Mouse (Mus musculus) stomach, embryonic 15.5 days (tissue): ENCODE measurements around the gene Kdm5b. TPM values are rescaled to one million over a fixed set of nuclear protein-coding genes. Genes with fewer than 3 reads are reported as not detected.

ENCODE experiments used
- ATAC-seq: fragments of 200-750 bp; cut with Nextera tagmentation; 2 replicates; pipeline ENCODE4 v1.8.0; 2017; ENCODE audit warnings: low read depth, moderate number of reproducible peaks, moderate TSS enrichment; ENCODE audit not compliant: insufficient read depth, low FRiP score
- H3K27ac ChIP-seq: fragments of 300-500 bp; sonication (generic); 2 replicates; pipeline ENCODE4 v1.5.1; 2015; ENCODE audit warnings: mild to moderate bottlenecking, inconsistent platforms
- H3K27me3 ChIP-seq: fragments of 300-500 bp; sonication (generic); replicated peaks from 2 replicates; pipeline ENCODE4 v1.6.1; 2015; ENCODE audit warnings: inconsistent platforms
- H3K36me3 ChIP-seq: fragments of 300-500 bp; sonication (generic); 2 replicates; pipeline ENCODE4 v1.6.1; 2015; ENCODE audit warnings: inconsistent platforms
- H3K4me1 ChIP-seq: fragments of 300-500 bp; sonication (generic); 2 replicates; pipeline ENCODE4 v1.6.1; 2015; ENCODE audit warnings: inconsistent platforms
- H3K4me2 ChIP-seq: fragments of 300-500 bp; sonication (generic); 2 replicates; pipeline ENCODE4 v1.6.1; 2015; ENCODE audit warnings: mild to moderate bottlenecking, inconsistent platforms
- H3K4me3 ChIP-seq: fragments of 300-500 bp; sonication (generic); replicated peaks from 2 replicates; pipeline ENCODE4 v1.5.1; 2015; ENCODE audit warnings: inconsistent platforms
- H3K9ac ChIP-seq: fragments of 300-500 bp; sonication (generic); 2 replicates; pipeline ENCODE4 v1.6.1; 2015; ENCODE audit warnings: inconsistent platforms
- H3K9me3 ChIP-seq: fragments of 300-500 bp; sonication (generic); 2 replicates; pipeline ENCODE4 v1.6.1; 2016; ENCODE audit warnings: inconsistent platforms
- WGBS: fragments of 180-500 bp; shearing (Covaris S2); methylation state at CpG from one replicate; pipeline ENCODE4 v1.1.7; 2015; 5-methylcytosine and 5-hydroxymethylcytosine counted together
- polyA plus RNA-seq: library from polyadenylated mRNA; unstranded; fragments of >200 nt; fragmentation: Nextera tagmentation; extraction: Ambion mirVana; gene quantifications from 2 replicates; pipeline ENCODE4 v1.2.1, GENCODE M21; 2015

Kdm5b gene
- polyA plus RNA-seq, 1 experiment from 2014 or later: 53.2 TPM

GRCm38 (mm10) chr1:134552396-134552795 lies 7.6 kb upstream of the Kdm5b start:
- Histone ChIP-seq H3K27ac (no peak overlapping the region), H3K4me3 (no peak overlapping the region), H3K27me3 (no peaks in the 10 kb centered on the region), H3K4me1 (0 out of 2 replicates have a peak, but pooled peaks cover 11% of the 10 kb centered on the region), H3K36me3 (no peaks in the 10 kb centered on the region), H3K9me3 (no peaks in the 10 kb centered on the region), H3K4me2 (no peak overlapping the region), H3K9ac (no peak overlapping the region)
- WGBS: 56% methylated on average over 3 of the region's 3 CpGs
- ATAC-seq: no peak

- no peak overlapping the region for H3K9ac ChIP-seq
- H3K4me2 ChIP-seq: peak overlapping the region; percentile 93
- H3K36me3 ChIP-seq: no peaks in the 10 kb centered on the region
- ATAC-seq: peak; percentile 57
- no peaks in the 10 kb centered on the region for H3K9me3 ChIP-seq
- WGBS: 17% methylated on average over 13 of the region's 13 CpGs
- H3K27ac ChIP-seq: peak overlapping the region; percentile 96
- H3K4me3 ChIP-seq: peak overlapping the region; percentile 69; the same call in 1 of the 2 replicates
- H3K4me1 ChIP-seq: 0 out of 2 replicates have a peak, but pooled peaks cover 11% of the 10 kb centered on the region
- no peaks in the 10 kb centered on the region for H3K27me3 ChIP-seq
These were observed 4.6 kb upstream of the Kdm5b start for GRCm38 (mm10) chr1:134555240-134555870.

GRCm38 (mm10) chr1:134555871-134556670 lies 3.9 kb upstream of the Kdm5b start:
- Histone ChIP-seq H3K9me3 (no peaks in the 10 kb centered on the region), H3K4me2 (peak overlapping the region; percentile 93), H3K36me3 (no peaks in the 10 kb centered on the region), H3K4me1 (0 out of 2 replicates have a peak, but pooled peaks cover 11% of the 10 kb centered on the region), H3K9ac (peak overlapping the region; percentile 62), H3K27me3 (no peaks in the 10 kb centered on the region), H3K27ac (peak overlapping the region; percentile 96), H3K4me3 (peak overlapping the region; percentile 69)
- peak; percentile 9 for ATAC-seq
- WGBS: under 1% methylated on average over 42 of the region's 46 CpGs

GRCm38 (mm10) chr1:134556671-134557218 lies 3.2 kb upstream of the Kdm5b start:
- Histone ChIP-seq H3K4me3 (peak overlapping the region; percentile 69), H3K4me2 (peak overlapping the region; percentile 93), H3K36me3 (no peaks in the 10 kb centered on the region), H3K27ac (peak overlapping the region; percentile 96), H3K9me3 (no peaks in the 10 kb centered on the region), H3K4me1 (0 out of 2 replicates have a peak, but pooled peaks cover 11% of the 10 kb centered on the region), H3K27me3 (no peaks in the 10 kb centered on the region), H3K9ac (peak overlapping the region; percentile 62)
- WGBS: under 1% methylated on average over 34 of the region's 35 CpGs
- ATAC-seq: peak; percentile 93

- Histone ChIP-seq H3K4me3 (no peak overlapping the region), H3K4me2 (no peak overlapping the region), H3K9me3 (no peaks in the 10 kb centered on the region), H3K27ac (no peak overlapping the region), H3K9ac (no peak overlapping the region), H3K4me1 (peaks cover 16% of the 10 kb centered on the region; the same call in 1 of the 2 replicates), H3K27me3 (no peaks in the 10 kb centered on the region), H3K36me3 (no peaks in the 10 kb centered on the region)
- WGBS: 68% methylated on average over 5 of the region's 5 CpGs
- no peak for ATAC-seq
These were observed 1.5 kb upstream of the Kdm5b start for GRCm38 (mm10) chr1:134558511-134558910.

GRCm38 (mm10) chr1:134559226-134559625 lies 745 bp upstream of the Kdm5b start:
- Histone ChIP-seq H3K27ac (no peak overlapping the region), H3K4me3 (no peak overlapping the region), H3K9ac (no peak overlapping the region), H3K36me3 (no peaks in the 10 kb centered on the region), H3K27me3 (no peaks in the 10 kb centered on the region), H3K4me1 (peaks cover 20% of the 10 kb centered on the region; the same call in 1 of the 2 replicates), H3K9me3 (no peaks in the 10 kb centered on the region), H3K4me2 (no peak overlapping the region)
- ATAC-seq: no peak
- 69% methylated on average over 3 of the region's 3 CpGs for WGBS

GRCm38 (mm10) chr1:134560396-134560795 lies 425 bp downstream of the Kdm5b start:
- no peak for ATAC-seq
- Histone ChIP-seq H3K4me3 (peak overlapping the region; percentile 91), H3K9me3 (no peaks in the 10 kb centered on the region), H3K27ac (peak overlapping the region; percentile 93), H3K4me2 (peak overlapping the region; percentile 63), H3K36me3 (no peaks in the 10 kb centered on the region), H3K4me1 (peaks cover 21% of the 10 kb centered on the region), H3K9ac (peak overlapping the region; percentile 98), H3K27me3 (no peaks in the 10 kb centered on the region)
- under 1% methylated on average over 44 of the region's 50 CpGs for WGBS

- Histone ChIP-seq H3K36me3 (no peaks in the 10 kb centered on the region), H3K27me3 (no peaks in the 10 kb centered on the region), H3K4me3 (peak overlapping the region; percentile 91), H3K27ac (peak overlapping the region; percentile 93), H3K9me3 (no peaks in the 10 kb centered on the region), H3K4me1 (peaks cover 14% of the 10 kb centered on the region), H3K9ac (peak overlapping the region; percentile 98), H3K4me2 (peak overlapping the region; percentile 63)
- under 1% methylated on average over 68 of the region's 76 CpGs for WGBS
- ATAC-seq: 0 out of 2 replicates have a peak, but pooled peaks have one; percentile 10
These were observed 1.1 kb downstream of the Kdm5b start for GRCm38 (mm10) chr1:134560801-134561769.

GRCm38 (mm10) chr1:134561770-134562143 lies 1.8 kb downstream of the Kdm5b start:
- no peaks in the 10 kb centered on the region for H3K9me3 ChIP-seq
- H3K9ac ChIP-seq: peak overlapping the region; percentile 98
- 7% methylated on average over 7 of the region's 7 CpGs for WGBS
- no peaks in the 10 kb centered on the region for H3K27me3 ChIP-seq
- no peaks in the 10 kb centered on the region for H3K36me3 ChIP-seq
- H3K4me2 ChIP-seq: peak overlapping the region; percentile 63
- peaks cover 13% of the 10 kb centered on the region for H3K4me1 ChIP-seq
- peak overlapping the region; percentile 91 for H3K4me3 ChIP-seq
- H3K27ac ChIP-seq: no peak overlapping the region
- ATAC-seq: no peak

GRCm38 (mm10) chr1:134562457-134562856 lies 2.5 kb downstream of the Kdm5b start:
- Histone ChIP-seq H3K27me3 (no peaks in the 10 kb centered on the region), H3K9ac (no peak overlapping the region)

GRCm38 (mm10) chr1:134563726-134564125 lies 3.8 kb downstream of the Kdm5b start:
- 89% methylated on average over 3 of the region's 3 CpGs for WGBS
- H3K4me3 ChIP-seq: no peak overlapping the region
- no peak for ATAC-seq
- no peaks in the 10 kb centered on the region for H3K9me3 ChIP-seq
- H3K36me3 ChIP-seq: no peaks in the 10 kb centered on the region
- H3K4me2 ChIP-seq: no peak overlapping the region
- H3K9ac ChIP-seq: no peak overlapping the region
- peaks cover 13% of the 10 kb centered on the region for H3K4me1 ChIP-seq
- H3K27ac ChIP-seq: no peak overlapping the region
- no peaks in the 10 kb centered on the region for H3K27me3 ChIP-seq

More at GRCm38 (mm10) chr1:134562457-134562856, 2.5 kb downstream of the Kdm5b start:
- Histone ChIP-seq H3K36me3 (no peaks in the 10 kb centered on the region), H3K4me1 (peaks cover 13% of the 10 kb centered on the region), H3K4me2 (peak overlapping the region; percentile 63), H3K9me3 (no peaks in the 10 kb centered on the region), H3K27ac (no peak overlapping the region), H3K4me3 (peak overlapping the region; percentile 91; the same call in 1 of the 2 replicates)
- no peak for ATAC-seq
